Mouse (Mus musculus) lung, postnatal 0 days (tissue): Measurements from ENCODE around the gene Hoxd10. TPM values are rescaled to one million over a fixed set of nuclear protein-coding genes. Genes with fewer than 3 reads are reported as not detected.

Experiments
- ATAC-seq: fragments of 200-750 bp; cut with Nextera tagmentation; 2 replicates; pipeline ENCODE4 v1.8.0; 2017; ENCODE audit warnings: moderate library complexity
- DNase-seq: peaks from one replicate; pipeline ENCODE4 v3.0.0-alpha.2; 2016; ENCODE audit warnings: low spot score
- H3K27ac ChIP-seq: fragments of 300-500 bp; sonication (generic); 2 replicates; pipeline ENCODE4 v1.5.1; 2014; ENCODE audit warnings: antibody characterized with exemption, mild to moderate bottlenecking, low read length, mixed read lengths
- H3K27me3 ChIP-seq: fragments of 300-500 bp; sonication (generic); replicated peaks from 2 replicates; pipeline ENCODE4 v1.6.1; 2014; ENCODE audit warnings: low read length, mixed read lengths; ENCODE audit not compliant: insufficient read depth
- H3K36me3 ChIP-seq: fragments of 300-500 bp; sonication (generic); 2 replicates; pipeline ENCODE4 v1.6.1; 2014; ENCODE audit warnings: low read length, mixed read lengths; ENCODE audit not compliant: insufficient read depth
- H3K4me1 ChIP-seq: fragments of 300-500 bp; sonication (generic); 2 replicates; pipeline ENCODE4 v1.6.1; 2014; ENCODE audit warnings: antibody characterized with exemption, low read depth, low read length, mixed read lengths; ENCODE audit not compliant: insufficient read depth
- H3K4me2 ChIP-seq: fragments of 300-500 bp; sonication (generic); replicated peaks from 2 replicates; pipeline ENCODE4 v1.6.1; 2014; ENCODE audit warnings: low read depth, mild to moderate bottlenecking, low read length, moderate library complexity, mixed read lengths
- H3K4me3 ChIP-seq: fragments of 300-500 bp; sonication (generic); 2 replicates; pipeline ENCODE4 v1.5.1; 2014; ENCODE audit warnings: low read depth, low read length
- H3K9ac ChIP-seq: fragments of 300-500 bp; sonication (generic); replicated peaks from 2 replicates; pipeline ENCODE4 v1.6.1; 2014; ENCODE audit warnings: low read depth, mild to moderate bottlenecking
- H3K9me3 ChIP-seq: fragments of 300-500 bp; sonication (generic); 2 replicates; pipeline ENCODE4 v1.6.1; 2016; ENCODE audit warnings: low read length, mixed read lengths
- CTCF ChIP-seq: IDR thresholded peaks from 2 replicates; pipeline ENCODE4 v1.5.1; 2016; ENCODE audit warnings: antibody characterized with exemption, mild to moderate bottlenecking
- EP300 ChIP-seq: IDR thresholded peaks from 2 replicates; pipeline ENCODE4 v1.6.1; 2016; ENCODE audit warnings: antibody characterized with exemption, mild to moderate bottlenecking, control low read depth
- WGBS: fragments of 180-500 bp; shearing (Covaris S2); extraction: QIAGEN DNeasy Blood & Tissue Kit; methylation state at CpG from one replicate; pipeline ENCODE4 v1.1.7; 2014; 5-methylcytosine and 5-hydroxymethylcytosine counted together
- polyA plus RNA-seq: library from polyadenylated mRNA; unstranded; fragments of >200 nt; fragmentation: Nextera tagmentation; extraction: Ambion mirVana; gene quantifications from 2 replicates; pipeline ENCODE4 v1.2.1, GENCODE M21; 2015

Hoxd10 gene
- polyA plus RNA-seq, 1 experiment from 2014 or later, result 0.20 TPM

GRCm38 (mm10) chr2:74674881-74675665 lies 16.7 kb upstream of the Hoxd10 start, which contains the start of gene Hoxd12:
TSS of gene Hoxd12 (plus strand) at chr2:74675013.
- Histone ChIP-seq H3K4me1 (peaks cover 4% of the 10 kb centered on the region; the same call in 1 of the 2 replicates), H3K9ac (no peak within 1 kb of the TSS), H3K4me2 (no peak within 1 kb of the TSS), H3K9me3 (no peaks in the 10 kb centered on the region), H3K36me3 (no peaks in the 10 kb centered on the region), H3K27ac (no peak within 1 kb of the TSS), H3K4me3 (no peak within 1 kb of the TSS), H3K27me3 (peaks cover 89% of the 10 kb centered on the region)
- 4% methylated on average over 47 of the region's 47 CpGs for whole genome bisulfite sequencing
- DNase-seq, result no peak
- no peak for ATAC-seq
- TF ChIP-seq EP300 (no peak), CTCF (no peak)

DNA sequence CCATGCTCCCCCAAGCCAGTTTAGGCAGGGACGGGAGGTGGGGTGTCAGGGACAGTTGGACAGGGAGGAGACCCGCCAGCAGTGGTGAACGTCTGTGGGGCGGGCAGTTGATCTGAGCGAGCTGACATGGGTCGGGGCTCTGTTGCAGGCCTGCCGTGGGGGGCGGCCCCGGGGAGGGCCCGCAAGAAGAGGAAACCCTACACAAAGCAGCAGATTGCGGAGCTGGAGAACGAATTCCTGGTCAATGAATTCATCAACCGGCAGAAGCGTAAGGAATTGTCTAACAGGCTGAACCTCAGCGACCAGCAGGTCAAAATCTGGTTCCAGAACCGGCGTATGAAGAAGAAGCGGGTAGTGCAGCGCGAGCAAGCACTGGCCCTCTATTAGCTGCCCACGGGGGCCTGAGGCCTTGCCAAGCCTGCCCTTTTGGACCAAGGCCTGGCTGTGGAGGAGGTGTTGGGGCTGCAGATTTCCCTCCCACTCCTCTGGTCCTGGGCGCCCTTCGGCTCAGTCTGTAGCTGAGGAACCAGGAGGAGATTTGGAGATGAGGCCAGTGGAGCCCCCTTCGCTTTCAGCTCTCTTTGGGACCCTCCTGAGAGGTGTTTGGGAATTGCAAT lies 15.9 kb upstream of the Hoxd10 start:
- DNase-seq (no peak), ATAC-seq (no peak)
- H3K36me3 ChIP-seq, result no peaks in the 10 kb centered on the region
- H3K9ac ChIP-seq, result no peak overlapping the region
- 3% methylated on average over 24 of the region's 24 CpGs for WGBS
- TF ChIP-seq EP300 (no peak), CTCF (no peak)
- no peak overlapping the region for H3K4me3 ChIP-seq
- no peaks in the 10 kb centered on the region for H3K9me3 ChIP-seq
- peaks cover 91% of the 10 kb centered on the region for H3K27me3 ChIP-seq
- H3K4me2 ChIP-seq, result no peak overlapping the region
- H3K4me1 ChIP-seq, result peaks cover 4% of the 10 kb centered on the region; the same call in 1 of the 2 replicates
- H3K27ac ChIP-seq, result no peak overlapping the region

DNA sequence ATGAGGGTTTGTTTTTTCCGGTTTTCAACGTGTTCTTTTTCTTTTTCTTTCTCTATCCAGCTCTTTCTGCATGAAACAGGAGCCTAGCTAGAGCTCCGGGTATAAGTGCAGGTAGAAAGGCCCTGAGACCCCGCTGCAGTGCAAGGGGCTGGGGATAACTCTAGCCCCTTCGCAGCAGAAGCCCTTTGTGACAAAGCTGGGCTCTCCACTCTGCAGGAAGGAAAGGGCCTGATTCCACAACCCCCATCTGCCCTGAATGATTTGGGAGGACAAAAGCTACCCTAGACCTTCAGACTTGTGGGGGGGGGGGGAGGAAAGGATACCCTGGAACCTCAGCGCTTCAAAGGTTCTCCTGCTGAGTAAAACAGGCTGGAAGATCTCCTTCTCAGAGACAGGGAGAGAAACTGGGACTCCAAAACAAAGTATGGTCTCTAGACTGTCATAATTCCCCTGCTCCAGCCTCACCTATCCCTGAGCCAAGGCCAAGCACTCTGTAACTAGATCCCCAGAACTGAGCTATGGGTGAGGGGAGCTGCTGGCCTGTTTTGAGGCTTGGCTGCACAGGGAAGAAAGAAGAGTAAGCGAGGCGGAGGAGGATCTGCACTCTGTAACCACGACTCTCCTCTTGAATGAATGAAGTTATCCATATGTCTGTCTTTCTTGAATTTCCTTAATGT lies 15.2 kb upstream of the Hoxd10 start:
- Histone ChIP-seq H3K27ac (no peak overlapping the region), H3K4me2 (no peak overlapping the region), H3K27me3 (peaks cover 93% of the 10 kb centered on the region), H3K36me3 (no peaks in the 10 kb centered on the region), H3K9me3 (no peaks in the 10 kb centered on the region), H3K4me1 (peaks cover 4% of the 10 kb centered on the region; the same call in 1 of the 2 replicates), H3K9ac (no peak overlapping the region), H3K4me3 (no peak overlapping the region)
- ATAC-seq (no peak), DNase-seq (no peak)
- 2% methylated on average over 9 of the region's 9 CpGs for WGBS
- TF ChIP-seq EP300 (no peak), CTCF (no peak)

DNA sequence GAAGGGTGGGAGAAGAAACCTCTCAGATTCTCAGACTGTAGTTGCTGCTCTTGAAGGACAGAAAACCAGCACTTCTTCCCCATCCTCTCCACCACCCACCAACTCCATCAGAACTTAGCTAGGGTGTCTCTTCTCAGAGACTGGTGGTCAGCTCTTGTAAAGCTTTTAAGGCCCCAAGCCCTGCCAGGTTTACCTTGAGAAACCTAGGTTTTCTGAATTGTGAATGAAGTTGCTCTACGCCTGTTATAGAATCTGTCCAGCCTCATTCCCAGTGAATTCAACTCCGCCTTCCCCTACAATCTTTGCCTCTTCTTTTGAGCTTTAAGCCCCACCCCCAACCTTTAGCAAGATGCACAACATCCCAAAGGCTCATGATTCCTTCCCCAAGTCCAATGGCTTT lies 14.6 kb upstream of the Hoxd10 start:
- DNase-seq (no peak), ATAC-seq (no peak)
- 23% methylated on average over 2 of the region's 2 CpGs for WGBS
- H3K4me3 ChIP-seq, result no peak overlapping the region
- peaks cover 4% of the 10 kb centered on the region; the same call in 1 of the 2 replicates for H3K4me1 ChIP-seq
- no peak overlapping the region for H3K4me2 ChIP-seq
- no peak overlapping the region for H3K9ac ChIP-seq
- no peaks in the 10 kb centered on the region for H3K9me3 ChIP-seq
- H3K27ac ChIP-seq, result no peak overlapping the region
- no peaks in the 10 kb centered on the region for H3K36me3 ChIP-seq
- TF ChIP-seq CTCF (no peak), EP300 (no peak)
- peaks cover 93% of the 10 kb centered on the region for H3K27me3 ChIP-seq

- ATAC-seq, result no peak
- no peak within 1 kb of the TSS for H3K27ac ChIP-seq
- H3K4me2 ChIP-seq, result no peak within 1 kb of the TSS
- WGBS, result 2% methylated on average over 15 of the region's 15 CpGs
- H3K27me3 ChIP-seq, result peaks cover 90% of the 10 kb centered on the region
- no peaks in the 10 kb centered on the region for H3K9me3 ChIP-seq
- 0 out of 2 replicates have a peak within 1 kb of the TSS, but pooled peaks have one; percentile 3 for H3K4me3 ChIP-seq
- no peak within 1 kb of the TSS for H3K9ac ChIP-seq
- H3K4me1 ChIP-seq, result peaks cover 5% of the 10 kb centered on the region; the same call in 1 of the 2 replicates
- no peaks in the 10 kb centered on the region for H3K36me3 ChIP-seq
- no peak for DNase-seq
- TF ChIP-seq EP300 (no peak), CTCF (no peak)
These were observed 12.7 kb upstream of the Hoxd10 start, which contains the start of gene Hoxd11 for GRCm38 (mm10) chr2:74678891-74679595. TSS of gene Hoxd11 (plus strand) at chr2:74679557.
